Mouse (Mus musculus): ENCODE measurements at regions not wholly inside any gene's neighbourhood (a gene's known extent, or its start where the extent isn't known, plus 50 kb on each side); places are given as distances from the start of the nearest gene placed in this dataset.

DNA sequence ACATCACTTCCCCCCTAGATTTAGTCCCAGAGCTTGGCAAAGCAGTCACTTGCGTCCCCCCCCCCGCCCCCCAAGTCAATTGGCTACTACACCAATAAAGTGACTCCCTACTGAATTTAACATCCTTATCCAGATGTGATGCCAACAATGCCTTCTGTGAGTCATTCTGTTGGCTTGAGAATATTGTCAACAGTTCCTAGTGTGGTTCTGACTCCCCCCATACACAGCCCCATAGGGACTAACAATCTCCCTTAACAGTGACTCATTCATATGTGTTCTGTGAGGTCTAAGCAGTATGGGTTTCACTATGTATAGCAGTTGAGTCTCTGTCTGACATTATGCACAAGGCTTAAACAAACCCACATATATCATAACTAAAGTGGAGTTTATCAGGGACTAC is 89.5 kb upstream of the Htr2a start:
- no peak for TF ChIP-seq EP300 (IDR thresholded peaks at IDR 0.05; ENCODE audit: low read depth)
- no peak for TF ChIP-seq CTCF (IDR thresholded peaks at IDR 0.05; ENCODE audit: low read depth)
